ENCODE assay signal across 15 mouse cellular contexts in the genomic region with DNA sequence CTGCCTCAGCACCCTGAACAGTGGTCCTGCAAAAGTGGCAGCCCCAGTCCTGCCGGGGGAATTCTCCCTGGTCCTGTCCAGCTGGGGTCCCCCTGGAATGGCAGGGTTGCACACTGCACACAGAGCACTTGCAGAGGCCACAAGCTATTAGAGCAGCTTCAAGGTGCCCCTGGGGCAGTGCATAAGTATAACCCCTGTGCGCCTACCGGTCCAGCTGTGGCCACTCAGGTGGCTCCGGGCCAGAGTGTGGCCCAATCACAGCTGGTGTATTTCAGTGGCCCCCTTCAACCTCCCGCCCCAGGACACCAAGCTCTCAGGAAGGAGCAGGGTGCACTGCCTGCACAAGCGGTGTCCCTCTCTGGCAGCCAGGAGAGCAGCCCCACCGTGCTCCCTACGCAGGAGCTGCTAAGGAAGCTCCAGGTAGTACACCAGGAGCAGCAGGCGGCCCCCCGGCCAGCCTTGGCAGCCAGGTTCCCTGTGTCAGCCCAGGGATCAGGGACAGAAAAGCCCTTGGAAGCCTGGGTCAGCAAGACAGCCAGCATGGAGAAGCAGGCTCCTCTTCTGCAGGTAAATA. TPM values are rescaled to one million over a fixed set of nuclear protein-coding genes. Genes with fewer than 3 reads are reported as not detected.
A peak's percentile ranks its signal among the peaks of the same experiment; 100 is the strongest.
DNase-seq lines count a peak whose midpoint lies in the region; ATAC-seq lines count a peak whose summit lies in the region.
"Had no signal": no experiment of that assay in that cellular context is flagged by ENCODE, and none has a peak within 500 bp of the region (broad histone marks: within the 10 kb centered on the region; RNA-seq: fewer than 3 reads in every experiment).

No protein-coding gene starts in this region.

- peaks cover 47% of the 10 kb centered on the region for H3K4me1 ChIP-seq in heart, embryonic 11.5 days (ENCODE audit: control insufficient read depth, insufficient read depth, low read length)
- no peaks in the 10 kb centered on the region for H3K4me1 ChIP-seq in kidney, embryonic 16.5 days (ENCODE audit: insufficient read depth, low read length)
- H3K4me1 ChIP-seq: hindbrain, embryonic 15.5 days had no signal

- no peak overlapping the region for H3K4me3 ChIP-seq in heart, embryonic 11.5 days (ENCODE audit: low read depth, low read length)
- H3K4me3 ChIP-seq in kidney, embryonic 16.5 days (ENCODE audit: low read length) = no peak overlapping the region
- H3K4me3 ChIP-seq: hindbrain, embryonic 15.5 days had no signal

- peak; percentile 39; the same call in 1 of the 2 replicates for ATAC-seq in heart, embryonic 11.5 days (replicated peaks; ENCODE audit: insufficient number of reproducible peaks, low FRiP score, low TSS enrichment)
- peak; percentile 49; the same call in 1 of the 2 replicates for ATAC-seq in kidney, embryonic 16.5 days (ENCODE audit: low FRiP score, low TSS enrichment)
- ATAC-seq: forebrain, embryonic 14.5 days had no signal

- H3K9ac ChIP-seq in heart, embryonic 11.5 days (ENCODE audit: low read depth, low read length) = peak overlapping the region; percentile 34; the same call in 1 of the 2 replicates
- H3K9ac ChIP-seq in kidney, embryonic 16.5 days (replicated peaks; ENCODE audit: low read length) = no peak overlapping the region
- H3K9ac ChIP-seq: hindbrain, embryonic 15.5 days had no signal

- intact Hi-C loops in heart, postnatal 14 days (cut with DNase I) = no loop called here

- H3K4me2 ChIP-seq in heart, embryonic 11.5 days = peak overlapping the region; percentile 48
- no peak overlapping the region for H3K4me2 ChIP-seq in kidney, embryonic 16.5 days (replicated peaks; ENCODE audit: low read depth, low read length)
- H3K4me2 ChIP-seq: hindbrain, embryonic 15.5 days had no signal

- WGBS in heart, embryonic 11.5 days (ENCODE audit: insufficient replicate concordance) = 61% methylated on average over 10 of the region's 10 CpGs
- WGBS in kidney, embryonic 16.5 days = 84% methylated on average over 10 of the region's 10 CpGs

- H3K36me3 ChIP-seq in heart, embryonic 11.5 days (ENCODE audit: control insufficient read depth, insufficient read depth, low read length) = no peaks in the 10 kb centered on the region; the same call in 1 of the 2 replicates
- H3K36me3 ChIP-seq in kidney, embryonic 16.5 days (ENCODE audit: insufficient read depth, low read length) = 0 out of 2 replicates have a peak, but pooled peaks cover 10% of the 10 kb centered on the region

- no peaks in the 10 kb centered on the region for H3K9me3 ChIP-seq in heart, embryonic 11.5 days (replicated peaks; ENCODE audit: control insufficient read depth, low read length)
- H3K9me3 ChIP-seq in kidney, embryonic 16.5 days (ENCODE audit: low read length) = no peaks in the 10 kb centered on the region
- H3K9me3 ChIP-seq: hindbrain, embryonic 15.5 days had no signal

- no peak for DNase-seq in heart, postnatal 14 days
- no peak for DNase-seq in kidney, adult 11 months
- peak; percentile 19 for DNase-seq in urinary bladder, adult 2 months (ENCODE audit: low spot score)
- DNase-seq in urinary bladder, postnatal 36 days (ENCODE audit: low spot score in 2 of 2) = no peak
- DNase-seq in adrenal gland, adult 2 months = no peak
- DNase-seq: cerebellum, adult 9-10 months; kidney, adult 18-20 months; layer of hippocampus, postnatal 36 days; left cerebral cortex, postnatal 4 days; lung, adult 18-20 months had no signal

- H3K27ac ChIP-seq in heart, embryonic 11.5 days (ENCODE audit: low read depth, low read length) = peak overlapping the region; percentile 73
- no peak overlapping the region for H3K27ac ChIP-seq in kidney, embryonic 16.5 days (ENCODE audit: low read length)
- H3K27ac ChIP-seq: hindbrain, embryonic 15.5 days had no signal

- no peaks in the 10 kb centered on the region for H3K27me3 ChIP-seq in heart, embryonic 11.5 days (ENCODE audit: control insufficient read depth, insufficient read depth, low read length)
- no peaks in the 10 kb centered on the region for H3K27me3 ChIP-seq in kidney, embryonic 16.5 days (ENCODE audit: insufficient read depth, low read length)
- H3K27me3 ChIP-seq: hindbrain, embryonic 15.5 days had no signal

RNA-seq across cellular contexts. Expression of gene Cacna1c, which starts 18.9 kb away (rescaled TPM):
- 38.8 and 44.0 TPM in 2 replicates for polyA plus RNA-seq in heart, embryonic 11.5 days (2014; fragmentation: Nextera tagmentation; extraction: Ambion mirVana)
- total RNA-seq in heart, postnatal 14 days (2021) = 100 to 1,000 TPM; 195 to 220 TPM
- polyA plus RNA-seq in kidney, embryonic 16.5 days (2015; fragmentation: Nextera tagmentation; extraction: Ambion mirVana) = 1.4 and 2.6 TPM in 2 replicates
- polyA plus RNA-seq in urinary bladder, adult 2 months (2012; rRNA removed) = 11.2 and 26.9 TPM in 2 replicates
- 10 to 100 TPM; 93.5 to 97.5 TPM for total RNA-seq in adrenal gland, adult 2 months (2021)
- 23.3 and 36.7 TPM in 2 replicates for polyA plus RNA-seq in adrenal gland, adult 2 months (2012; rRNA removed)

RNA-seq across cellular contexts. Expression of gene Cacna2d4, which starts 21.2 kb away (rescaled TPM):
- not detected in 2 replicates for polyA plus RNA-seq in heart, embryonic 11.5 days (2014; fragmentation: Nextera tagmentation; extraction: Ambion mirVana)
- total RNA-seq in heart, postnatal 14 days (2021) = under 1 TPM in 1 of 2 experiments, not detected in 1; 0.12 TPM
- polyA plus RNA-seq in kidney, embryonic 16.5 days (2015; fragmentation: Nextera tagmentation; extraction: Ambion mirVana) = 0.14 TPM in 1 of 2 replicates, not detected in the other
- 0.03 and 0.06 TPM in 2 replicates for polyA plus RNA-seq in urinary bladder, adult 2 months (2012; rRNA removed)
- total RNA-seq in adrenal gland, adult 2 months (2021) = not detected
- polyA plus RNA-seq in adrenal gland, adult 2 months (2012; rRNA removed) = 0.06 and 0.39 TPM in 2 replicates
- polyA plus RNA-seq: liver, adult 2 months had no signal

RNA-seq across cellular contexts. Expression of gene Dcp1b, which starts 40.1 kb away (rescaled TPM):
- polyA plus RNA-seq in heart, embryonic 11.5 days (2014; fragmentation: Nextera tagmentation; extraction: Ambion mirVana) = 6.6 and 6.9 TPM in 2 replicates
- 1 to 10 TPM; 4.0 to 4.4 TPM for total RNA-seq in heart, postnatal 14 days (2021)
- polyA plus RNA-seq in kidney, embryonic 16.5 days (2015; fragmentation: Nextera tagmentation; extraction: Ambion mirVana) = 8.8 and 9.5 TPM in 2 replicates
- 18.9 TPM in 2 replicates for polyA plus RNA-seq in urinary bladder, adult 2 months (2012; rRNA removed)
- 10 to 100 TPM in 1 of 2 experiments, 1 to 10 TPM in 1; 9.7 to 13.8 TPM for total RNA-seq in adrenal gland, adult 2 months (2021)
- polyA plus RNA-seq in adrenal gland, adult 2 months (2012; rRNA removed) = 27.4 and 27.8 TPM in 2 replicates
